Mouse (Mus musculus): Measurements from ENCODE around the gene Kctd12. TPM values are rescaled to one million over a fixed set of nuclear protein-coding genes. Genes with fewer than 3 reads are reported as not detected.

Kctd12 gene
- 10.8 and 11.1 TPM in 2 replicates for polyA plus RNA-seq (2015; fragmentation: Nextera tagmentation; extraction: Ambion mirVana)

DNA sequence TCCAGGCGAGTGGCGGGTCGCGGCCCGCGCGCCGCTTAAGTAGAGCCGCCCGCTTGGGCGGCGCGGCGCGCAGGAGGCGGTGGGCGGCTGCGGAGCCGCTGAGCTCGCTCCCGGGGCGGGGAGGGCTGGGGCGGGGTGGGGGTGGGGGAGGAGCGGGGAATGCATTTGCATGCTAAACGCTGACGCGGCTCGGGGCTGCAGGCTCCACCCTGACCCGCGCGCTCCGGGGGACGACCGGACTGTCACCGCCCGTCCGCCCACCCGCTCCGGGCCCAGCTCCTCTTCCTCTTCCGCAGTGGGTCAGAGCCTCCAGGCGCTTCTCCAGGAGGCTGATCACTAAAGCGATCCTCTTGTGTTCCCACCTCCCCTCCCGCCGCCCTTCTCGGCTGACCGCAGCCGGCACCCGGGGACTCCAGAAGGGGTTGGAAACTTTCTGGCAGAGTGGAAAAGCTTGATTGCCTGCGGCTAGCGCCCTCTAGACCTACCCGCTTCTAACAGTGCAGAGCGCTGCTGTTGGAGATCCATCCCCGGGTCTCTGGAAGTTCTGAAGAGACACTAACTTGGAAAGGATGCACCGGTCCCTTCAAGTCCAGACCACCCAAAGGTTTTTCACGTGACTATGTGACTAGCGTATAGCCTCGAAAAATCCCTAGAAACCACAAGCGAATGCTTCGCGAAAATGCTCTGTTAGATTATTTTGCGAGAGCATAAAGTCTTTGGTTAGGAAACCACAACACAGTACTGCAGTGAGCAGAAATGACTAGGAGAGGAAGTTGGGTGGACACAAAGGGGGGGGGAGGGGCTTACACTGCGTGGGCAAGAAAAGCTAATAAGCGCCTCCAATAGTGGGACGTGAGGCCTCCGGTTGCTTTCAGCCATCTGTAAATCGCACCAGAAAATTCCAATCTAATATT, at the start of gene Kctd12:
Gene Kctd12, minus strand, starts transcription at position 11 of the 914 bp plus-strand sequence.
- peak within 1 kb of the TSS; percentile 81 for H3K4me3 ChIP-seq
- no peaks in the 10 kb centered on the region for H3K36me3 ChIP-seq
- peak within 1 kb of the TSS; percentile 89 for H3K4me2 ChIP-seq
- peak within 1 kb of the TSS; percentile 84 for H3K27ac ChIP-seq (replicated peaks)
- no peaks in the 10 kb centered on the region for H3K9me3 ChIP-seq
- peaks cover 33% of the 10 kb centered on the region for H3K4me1 ChIP-seq (replicated peaks)
- WGBS, result 3% methylated on average over 35 of the region's 66 CpGs
- peak within 1 kb of the TSS; percentile 85 for H3K9ac ChIP-seq
- peak; percentile 91 for ATAC-seq (ENCODE audit: low read depth)
- H3K27me3 ChIP-seq, result peaks cover 4% of the 10 kb centered on the region; the same call in 1 of the 2 replicates

DNA sequence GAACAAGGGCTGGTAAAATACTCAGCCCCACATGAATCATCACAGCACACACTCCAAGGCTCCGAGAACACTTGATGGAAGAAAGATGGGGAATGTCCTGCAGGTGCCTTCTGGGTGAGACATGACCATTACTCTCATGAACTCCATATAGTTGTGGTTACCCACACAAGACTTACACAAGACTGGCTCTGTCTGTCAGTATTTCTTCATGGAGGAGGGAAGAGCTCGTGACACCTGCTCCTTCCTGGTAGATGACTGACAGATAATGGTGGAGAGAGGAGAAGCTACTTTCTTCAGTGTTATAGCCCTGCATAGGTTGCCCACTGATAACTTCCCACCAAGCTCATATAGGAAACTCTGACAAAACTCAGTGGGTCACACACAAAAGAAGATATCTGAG, 46.8 kb upstream of the Kctd12 start:
- Histone ChIP-seq H3K27ac (replicated peaks) (no peak overlapping the region), H3K4me3 (no peak overlapping the region), H3K27me3 (no peaks in the 10 kb centered on the region), H3K36me3 (no peaks in the 10 kb centered on the region), H3K4me1 (replicated peaks) (no peaks in the 10 kb centered on the region), H3K4me2 (no peak overlapping the region), H3K9me3 (no peaks in the 10 kb centered on the region), H3K9ac (no peak overlapping the region)
- ATAC-seq (ENCODE audit: low read depth), result no peak
- 79% methylated on average over 2 of the region's 2 CpGs for WGBS

DNA sequence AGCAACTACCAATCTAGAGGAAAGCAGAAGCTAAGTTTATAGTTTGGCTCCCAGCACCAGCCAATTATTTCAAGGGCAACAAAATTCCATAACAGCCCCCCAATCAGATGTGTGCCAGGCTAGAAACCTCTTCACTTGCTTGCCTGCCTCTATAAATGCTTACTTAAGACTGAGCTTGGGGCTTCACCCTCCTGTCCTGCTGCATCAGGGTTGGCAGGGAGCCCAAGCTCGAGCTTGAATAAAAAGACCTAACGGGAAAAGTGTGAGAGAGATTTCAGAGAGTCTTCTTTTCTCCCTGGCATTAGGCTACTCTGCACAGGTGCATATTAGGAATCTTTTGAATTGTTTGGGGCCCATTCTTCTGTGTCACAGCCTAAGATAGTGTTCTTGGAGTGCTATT, 37.6 kb upstream of the Kctd12 start:
- Histone ChIP-seq H3K27ac (replicated peaks) (no peak overlapping the region), H3K9me3 (no peaks in the 10 kb centered on the region), H3K4me2 (no peak overlapping the region), H3K4me1 (replicated peaks) (no peaks in the 10 kb centered on the region; the same call in 1 of the 2 replicates), H3K27me3 (no peaks in the 10 kb centered on the region), H3K4me3 (no peak overlapping the region), H3K9ac (no peak overlapping the region), H3K36me3 (no peaks in the 10 kb centered on the region)
- ATAC-seq (ENCODE audit: low read depth), result no peak
- 42% methylated on average over 2 of the region's 2 CpGs for WGBS

DNA sequence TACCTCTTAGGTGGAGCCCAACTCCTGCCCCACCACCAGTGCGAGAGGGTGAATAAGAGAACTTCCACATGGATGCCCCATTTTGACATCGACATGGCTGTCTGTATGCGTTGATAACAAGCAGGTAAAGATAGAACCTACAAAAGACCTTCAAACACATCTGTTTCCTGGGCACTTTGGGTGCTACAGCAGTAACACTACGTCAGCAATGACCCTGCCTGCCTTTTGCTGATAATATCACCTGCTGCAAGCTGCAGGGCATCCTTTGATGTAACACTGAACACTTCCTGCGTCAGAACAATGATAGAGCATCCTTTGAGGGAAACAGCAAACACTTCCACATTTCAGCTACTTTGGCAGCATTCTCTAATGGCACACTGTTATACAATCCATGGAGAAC, 34.6 kb upstream of the Kctd12 start:
- Histone ChIP-seq H3K4me2 (no peak overlapping the region), H3K9ac (no peak overlapping the region), H3K4me3 (no peak overlapping the region), H3K4me1 (replicated peaks) (no peaks in the 10 kb centered on the region; the same call in 1 of the 2 replicates), H3K27me3 (no peaks in the 10 kb centered on the region), H3K9me3 (no peaks in the 10 kb centered on the region), H3K36me3 (no peaks in the 10 kb centered on the region), H3K27ac (replicated peaks) (no peak overlapping the region)
- no peak for ATAC-seq (ENCODE audit: low read depth)
- WGBS, result 75% methylated on average over 5 of the region's 5 CpGs

DNA sequence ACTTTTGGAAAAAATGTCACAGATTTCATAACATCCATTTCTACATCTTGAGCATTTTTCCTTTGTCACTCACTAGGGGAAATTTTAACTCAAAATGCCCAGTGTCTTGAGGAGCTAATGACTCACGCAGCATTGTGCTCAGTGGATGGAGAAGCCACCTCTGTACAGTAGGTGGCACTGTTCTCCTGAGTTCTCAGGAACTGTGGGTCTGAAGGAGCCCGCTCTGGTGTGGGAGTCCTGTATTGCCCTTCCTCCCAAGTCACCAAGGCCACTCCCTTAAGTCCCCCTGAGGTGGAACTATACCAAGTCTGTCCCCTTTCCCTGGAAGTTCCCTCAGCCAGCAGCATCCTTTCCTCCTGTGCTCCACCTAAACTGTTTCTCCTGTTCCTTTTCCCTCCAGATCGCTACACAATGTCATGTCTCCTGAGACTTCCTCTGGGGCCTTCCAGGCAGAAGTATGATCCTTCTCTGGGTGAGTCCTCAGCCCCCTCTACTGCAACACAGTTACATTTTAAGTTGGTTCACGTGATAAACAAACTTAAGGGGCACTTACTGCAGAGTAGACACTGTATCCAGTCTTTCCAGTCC, 30.2 kb upstream of the Kctd12 start:
- Histone ChIP-seq H3K4me1 (replicated peaks) (no peaks in the 10 kb centered on the region), H3K9ac (no peak overlapping the region), H3K27ac (replicated peaks) (no peak overlapping the region), H3K4me3 (no peak overlapping the region), H3K36me3 (no peaks in the 10 kb centered on the region), H3K27me3 (no peaks in the 10 kb centered on the region), H3K4me2 (no peak overlapping the region), H3K9me3 (no peaks in the 10 kb centered on the region)
- 31% methylated on average over 4 of the region's 4 CpGs for WGBS
- peak; percentile 89 for ATAC-seq (ENCODE audit: low read depth)

GRCm38 (mm10) chr14:103011782-103012181, 29.3 kb upstream of the Kctd12 start:
- no peak overlapping the region for H3K27ac ChIP-seq (replicated peaks)
- no peaks in the 10 kb centered on the region for H3K9me3 ChIP-seq
- H3K4me1 ChIP-seq (replicated peaks), result no peaks in the 10 kb centered on the region
- H3K4me3 ChIP-seq, result no peak overlapping the region
- H3K9ac ChIP-seq, result no peak overlapping the region
- H3K27me3 ChIP-seq, result no peaks in the 10 kb centered on the region
- no peak for ATAC-seq (ENCODE audit: low read depth)
- H3K4me2 ChIP-seq, result no peak overlapping the region
- WGBS, result 37% methylated on average over 5 of the region's 5 CpGs
- H3K36me3 ChIP-seq, result no peaks in the 10 kb centered on the region

GRCm38 (mm10) chr14:103007737-103008136, 25.3 kb upstream of the Kctd12 start:
- no peak for ATAC-seq (ENCODE audit: low read depth)

GRCm38 (mm10) chr14:102994662-102995561, 12.5 kb upstream of the Kctd12 start:
- H3K4me2 ChIP-seq, result no peak overlapping the region
- whole genome bisulfite sequencing, result 22% methylated on average over 6 of the region's 6 CpGs
- H3K9me3 ChIP-seq, result no peaks in the 10 kb centered on the region

More at GRCm38 (mm10) chr14:103007737-103008136, 25.3 kb upstream of the Kctd12 start:
- Histone ChIP-seq H3K9me3 (no peaks in the 10 kb centered on the region), H3K4me3 (no peak overlapping the region), H3K27ac (replicated peaks) (no peak overlapping the region), H3K9ac (no peak overlapping the region), H3K36me3 (no peaks in the 10 kb centered on the region), H3K27me3 (no peaks in the 10 kb centered on the region), H3K4me1 (replicated peaks) (no peaks in the 10 kb centered on the region), H3K4me2 (no peak overlapping the region)
- 87% methylated on average over 4 of the region's 4 CpGs for WGBS

GRCm38 (mm10) chr14:102990765-102991164, 8.3 kb upstream of the Kctd12 start:
- H3K4me2 ChIP-seq, result no peak overlapping the region
- no peak overlapping the region for H3K27ac ChIP-seq (replicated peaks)
- no peaks in the 10 kb centered on the region for H3K27me3 ChIP-seq
- H3K36me3 ChIP-seq, result no peaks in the 10 kb centered on the region
- no peaks in the 10 kb centered on the region for H3K9me3 ChIP-seq
- no peak overlapping the region for H3K4me3 ChIP-seq
- 60% methylated on average over 3 of the region's 3 CpGs for WGBS
- H3K4me1 ChIP-seq (replicated peaks), result 0 out of 2 replicates have a peak, but pooled peaks cover 3% of the 10 kb centered on the region
- no peak overlapping the region for H3K9ac ChIP-seq
- no peak for ATAC-seq (ENCODE audit: low read depth)

More at GRCm38 (mm10) chr14:102994662-102995561, 12.5 kb upstream of the Kctd12 start:
- Histone ChIP-seq H3K4me1 (replicated peaks) (0 out of 2 replicates have a peak, but pooled peaks cover 3% of the 10 kb centered on the region), H3K27me3 (no peaks in the 10 kb centered on the region), H3K9ac (no peak overlapping the region), H3K27ac (replicated peaks) (no peak overlapping the region), H3K36me3 (no peaks in the 10 kb centered on the region), H3K4me3 (no peak overlapping the region)
- peak; percentile 69 for ATAC-seq (ENCODE audit: low read depth)

DNA sequence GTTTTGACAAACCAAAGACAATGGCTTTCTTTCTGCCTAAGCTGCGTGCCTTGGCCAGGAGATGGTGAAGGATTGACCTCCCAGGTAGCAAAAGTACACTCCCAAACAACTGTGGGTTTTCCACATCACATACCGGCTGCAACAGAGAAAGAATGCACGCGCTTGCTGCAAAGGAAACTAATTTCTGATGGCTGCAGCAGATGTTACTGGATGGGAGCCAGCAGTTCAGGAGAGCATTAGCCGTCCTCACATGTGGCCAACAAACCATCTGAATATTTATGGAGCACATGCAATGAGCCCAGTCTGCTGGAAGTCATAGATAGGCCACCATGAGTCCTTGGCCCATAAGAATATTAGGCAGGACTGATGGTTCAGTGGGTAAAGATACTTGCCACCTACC, 7.4 kb upstream of the Kctd12 start:
- Histone ChIP-seq H3K27me3 (no peaks in the 10 kb centered on the region), H3K9ac (no peak overlapping the region), H3K4me3 (no peak overlapping the region), H3K4me2 (no peak overlapping the region), H3K27ac (replicated peaks) (no peak overlapping the region), H3K36me3 (no peaks in the 10 kb centered on the region), H3K4me1 (replicated peaks) (0 out of 2 replicates have a peak, but pooled peaks cover 1% of the 10 kb centered on the region), H3K9me3 (no peaks in the 10 kb centered on the region)
- WGBS, result 62% methylated on average over 5 of the region's 5 CpGs
- no peak for ATAC-seq (ENCODE audit: low read depth)

- no peak for ATAC-seq (ENCODE audit: low read depth)
- WGBS, result 82% methylated on average over 4 of the region's 4 CpGs
- Histone ChIP-seq H3K4me3 (no peak overlapping the region), H3K4me2 (no peak overlapping the region), H3K9me3 (no peaks in the 10 kb centered on the region), H3K4me1 (replicated peaks) (no peaks in the 10 kb centered on the region), H3K9ac (no peak overlapping the region), H3K27ac (replicated peaks) (no peak overlapping the region), H3K27me3 (no peaks in the 10 kb centered on the region), H3K36me3 (no peaks in the 10 kb centered on the region)
These were observed 6.8 kb upstream of the Kctd12 start for GRCm38 (mm10) chr14:102989254-102989653.

All from neural tube, embryonic 13.5 days (tissue).